Mouse (Mus musculus) v-Abl transformed pro-B cells (cell line): Measurements from ENCODE around the gene Nhsl1.
"Not testable (repeated sequence)": the region's sequence is repeated elsewhere in the genome, so short reads cannot be mapped to it uniquely, and the experiment has no call there.

Experiments used
- in situ Hi-C, 2 experiments: fragments of 400-800 bp; cut with MboI; formaldehyde crosslinking; loops; one replicate each; pipeline ENCODE4 v1.15.1; 2025; ENCODE audit not compliant: unreplicated experiment in 2 of 2

The Nhsl1 gene

GRCm38 (mm10) chr10:18430973-18431372, 112.2 kb downstream of the Nhsl1 start:
- in situ Hi-C loops, result no loop called here

- in situ Hi-C loops, result no loop called here
Observed at GRCm38 (mm10) chr10:18431546-18431945, 112.8 kb downstream of the Nhsl1 start.

DNA sequence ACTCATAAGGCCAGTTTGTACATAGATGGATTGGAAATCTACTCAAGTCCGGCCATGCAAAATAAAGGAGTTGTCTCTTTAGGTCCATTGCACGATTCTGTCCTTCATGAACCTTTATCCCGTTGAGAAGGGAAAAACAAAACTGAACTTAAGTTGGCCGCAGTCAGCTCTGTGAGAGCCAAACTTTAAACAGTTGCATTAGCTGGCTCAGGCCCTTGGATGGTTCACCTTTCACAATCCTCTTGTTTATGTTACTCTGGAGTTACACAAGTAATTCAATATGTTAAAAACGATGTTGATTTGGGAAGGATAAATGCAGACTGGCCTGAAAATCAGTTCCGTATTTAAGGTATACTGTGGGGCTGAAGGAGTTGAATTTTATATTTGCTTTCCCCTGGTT, 116.7 kb downstream of the Nhsl1 start:
- in situ Hi-C loops, result no loop called here

DNA sequence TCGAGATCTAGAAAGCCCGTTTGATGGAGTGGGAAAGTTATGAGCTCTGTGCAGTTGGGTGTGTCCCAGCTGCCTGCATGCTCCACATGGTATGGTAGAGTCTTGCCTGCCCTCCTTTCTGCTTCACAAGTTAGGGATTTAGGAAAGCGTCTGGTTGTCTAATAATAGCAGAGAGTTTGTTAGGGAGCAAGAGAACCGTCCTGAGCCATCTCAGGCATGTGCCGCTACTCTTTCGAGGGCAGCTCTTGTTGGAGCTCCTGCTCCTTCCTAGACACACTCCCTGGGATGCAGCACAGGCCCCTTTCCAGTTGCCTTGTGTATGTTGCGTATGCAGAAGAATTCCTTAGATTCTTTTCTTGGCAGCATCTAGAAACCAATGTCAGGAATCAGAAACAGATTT, 117.2 kb downstream of the Nhsl1 start:
- in situ Hi-C loops, result no loop called here

DNA sequence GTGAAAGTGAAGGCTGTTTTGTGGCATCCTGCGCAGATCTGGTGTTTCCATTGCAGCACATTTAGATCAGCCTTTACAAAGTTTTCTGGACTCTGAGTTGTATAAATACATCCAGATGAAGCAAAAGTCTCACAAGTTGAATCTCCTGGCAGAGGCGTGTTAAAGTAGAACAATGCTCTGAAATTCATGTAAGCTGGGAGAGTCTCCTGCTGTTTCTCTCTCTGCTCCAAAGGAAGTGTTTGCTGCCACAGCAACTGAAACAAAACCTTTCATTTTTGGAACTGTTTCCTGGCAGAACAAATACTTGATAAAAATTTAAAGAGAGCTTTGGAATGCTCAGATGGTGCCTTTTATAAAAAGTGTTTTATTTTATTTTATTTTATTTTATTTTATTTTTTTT, 118.8 kb downstream of the Nhsl1 start:
- in situ Hi-C loops, result no loop called here

DNA sequence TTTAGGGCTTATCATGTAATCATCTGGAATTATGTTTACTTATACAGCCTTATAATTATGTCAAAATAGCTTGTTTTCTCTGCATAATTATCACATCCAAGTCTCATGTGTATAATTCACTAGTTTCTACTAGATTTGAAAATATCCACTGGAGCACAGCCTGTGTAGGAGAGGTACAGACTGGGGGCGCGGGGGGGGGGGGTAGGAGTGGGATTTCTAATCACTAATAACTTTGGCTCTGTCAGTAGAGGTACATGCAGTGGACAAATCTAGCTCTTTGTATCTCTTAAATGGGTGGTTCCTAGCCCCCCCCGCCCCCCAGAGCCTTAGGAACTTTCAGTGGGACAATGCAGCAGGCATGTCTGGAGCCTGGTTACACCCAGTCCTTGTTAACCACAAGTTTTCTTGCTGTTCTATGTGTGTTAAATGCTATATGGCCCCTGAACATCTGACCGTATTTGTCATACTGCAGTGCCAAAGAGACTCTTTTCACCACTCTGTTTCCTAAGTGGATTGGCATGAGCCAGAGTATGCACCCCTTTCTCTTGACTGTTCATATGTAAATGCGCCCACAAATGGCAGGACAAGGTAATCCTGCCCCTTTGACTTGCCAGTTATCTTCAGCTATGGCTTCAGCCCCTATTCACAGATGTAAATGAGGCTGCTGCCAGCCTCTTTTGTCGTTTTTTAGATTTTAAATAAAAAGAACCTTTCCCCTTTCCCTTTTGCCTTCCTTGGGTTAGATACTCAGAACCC, 127.0 kb downstream of the Nhsl1 start:
- in situ Hi-C loops, result no loop called here

GRCm38 (mm10) chr10:18446359-18446820, 127.6 kb downstream of the Nhsl1 start:
- in situ Hi-C loops, result no loop called here

DNA sequence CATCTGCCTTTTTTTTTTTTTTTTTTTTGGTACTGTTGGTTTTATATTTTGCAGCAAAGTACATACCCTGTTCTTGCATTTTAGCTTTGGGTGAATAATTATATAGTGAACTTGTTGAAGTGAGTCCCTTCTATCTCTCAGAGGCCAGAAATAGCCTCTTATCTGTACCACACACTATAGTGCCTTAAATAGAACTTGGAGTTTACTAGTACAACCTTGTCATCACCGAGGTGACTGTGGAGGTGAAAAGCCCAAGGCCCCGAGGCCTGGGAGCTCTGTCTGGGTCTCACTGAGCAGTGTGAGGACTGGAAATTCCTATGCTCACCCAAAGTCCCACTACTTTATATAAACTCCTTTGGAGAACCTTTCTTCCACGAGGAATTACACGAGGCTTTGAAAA, 128.5 kb downstream of the Nhsl1 start:
- in situ Hi-C loops, result no loop called here

- in situ Hi-C loops, result not testable (repeated sequence)
Observed at GRCm38 (mm10) chr10:18448896-18449295, 130.1 kb downstream of the Nhsl1 start.

- in situ Hi-C loops, result loop anchor here in 1 of 2 experiments (10.0 kb wide), 1 partner anchor 451 kb away; no protein-coding TSS in a partner anchor
Observed at GRCm38 (mm10) chr10:18453380-18453779, 134.6 kb downstream of the Nhsl1 start.

DNA sequence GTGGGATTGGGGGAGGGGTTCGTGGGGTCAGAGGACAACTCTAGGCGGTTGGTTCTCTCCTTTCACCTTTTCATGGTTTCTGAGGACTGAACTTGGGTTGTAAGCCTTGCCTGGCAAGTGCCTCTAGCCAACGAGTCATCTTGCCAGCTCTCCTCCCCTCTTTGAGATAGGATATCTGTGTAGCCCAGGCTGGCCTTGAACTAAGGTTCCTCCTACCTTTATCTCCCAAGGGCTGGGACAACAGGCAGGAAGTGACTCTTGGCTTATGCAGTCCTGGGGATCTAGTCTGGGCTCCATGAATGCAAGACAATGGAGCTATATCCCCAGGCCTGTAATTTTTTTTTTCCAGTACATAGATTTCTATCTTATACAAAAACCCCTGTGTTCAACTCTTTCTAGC, 135.4 kb downstream of the Nhsl1 start:
- in situ Hi-C loops, result loop anchor here in 1 of 2 experiments (10.0 kb wide), 1 partner anchor 451 kb away; no protein-coding TSS in a partner anchor

- in situ Hi-C loops, result loop anchor here in 1 of 2 experiments (10.0 kb wide), 1 partner anchor 449 kb away; no protein-coding TSS in a partner anchor
Observed at GRCm38 (mm10) chr10:18455301-18455920, 136.6 kb downstream of the Nhsl1 start.

GRCm38 (mm10) chr10:18457808-18458475, 139.2 kb downstream of the Nhsl1 start:
- in situ Hi-C loops, result loop anchor here in 1 of 2 experiments (10.0 kb wide), 1 partner anchor 447 kb away; no protein-coding TSS in a partner anchor

DNA sequence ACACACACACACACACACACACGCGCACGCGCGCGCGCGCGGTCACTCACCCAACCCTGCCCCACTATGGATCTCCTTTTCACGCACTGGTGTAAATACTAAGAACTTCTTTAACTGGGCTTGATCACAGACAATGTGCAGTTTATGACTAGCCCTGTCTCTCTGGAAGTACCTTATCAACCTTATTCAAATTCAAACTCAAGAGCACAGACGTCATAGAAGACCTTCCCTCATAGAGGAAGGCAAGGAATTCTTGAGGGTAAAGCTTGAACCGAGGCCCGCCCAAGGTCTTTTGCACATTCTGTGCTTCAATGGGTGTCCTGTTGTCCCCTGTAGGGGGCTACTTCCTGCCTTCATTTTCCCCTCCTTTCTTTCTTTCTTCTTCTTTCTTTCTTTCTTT, 142.6 kb downstream of the Nhsl1 start:
- in situ Hi-C loops, result no loop called here

GRCm38 (mm10) chr10:18463071-18463841, 144.5 kb downstream of the Nhsl1 start:
- in situ Hi-C loops, result no loop called here

DNA sequence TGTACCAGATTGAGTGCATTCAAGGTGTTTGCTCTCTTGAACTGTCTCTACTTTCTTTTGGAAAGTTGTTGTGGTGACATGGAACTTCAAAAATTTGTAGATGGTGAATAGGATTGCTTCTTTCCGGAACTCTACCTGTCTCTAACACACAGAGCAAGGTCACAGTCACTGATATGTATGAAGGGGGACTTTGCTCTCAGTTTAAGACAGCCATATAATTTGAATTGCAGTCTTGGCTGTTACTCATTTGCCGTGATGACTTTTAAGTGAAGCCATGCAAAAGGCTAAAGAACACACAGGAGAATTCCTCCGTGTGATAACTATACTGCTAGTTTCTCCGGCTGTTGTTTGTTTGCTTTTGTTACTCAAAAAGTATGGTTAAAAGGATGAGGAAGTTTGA, 149.6 kb downstream of the Nhsl1 start:
- in situ Hi-C loops, result no loop called here

- in situ Hi-C loops, result no loop called here
Observed at GRCm38 (mm10) chr10:18469279-18470135, 150.7 kb downstream of the Nhsl1 start.

GRCm38 (mm10) chr10:18470351-18471060, 151.7 kb downstream of the Nhsl1 start:
- in situ Hi-C loops, result no loop called here

DNA sequence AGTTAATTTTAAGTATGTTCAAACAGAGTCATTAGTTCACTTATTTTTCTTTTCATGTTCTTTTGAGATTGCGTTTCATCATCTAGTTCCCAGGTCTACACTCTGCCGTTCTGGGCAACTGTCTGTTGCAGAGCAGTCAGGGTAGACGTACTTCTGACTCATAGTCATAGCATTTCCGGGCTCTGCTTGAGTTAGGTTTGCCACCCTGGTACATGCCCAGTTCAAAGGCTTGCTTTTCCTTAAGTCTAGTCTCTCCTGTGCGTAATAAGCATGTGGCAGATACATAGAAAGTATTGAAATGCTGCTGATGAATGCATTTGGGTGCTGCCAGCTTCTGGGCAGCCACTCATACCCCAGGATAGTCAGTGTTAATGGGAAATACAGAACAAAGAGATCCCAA, 152.9 kb downstream of the Nhsl1 start:
- in situ Hi-C loops, result no loop called here
